Mouse (Mus musculus): ENCODE data around the gene Fndc11.

GRCm38 (mm10) chr2:181237251-181238014, 17.6 kb downstream of the Fndc11 start:
- no peak for TF ChIP-seq POLR2A (IDR thresholded peaks at IDR 0.05; ENCODE audit: insufficient read depth, low read depth, low read length)
- no peak for TF ChIP-seq CTCF (IDR thresholded peaks at IDR 0.05; ENCODE audit: insufficient read depth, low read depth, low read length)

Measured in olfactory bulb, adult 2 months (tissue).